Mouse (Mus musculus) brain, embryonic 14.5 days (tissue): ENCODE measurements around the gene Cln5.

Experiments used
- CTCF ChIP-seq: fragments of 200-500 bp; IDR thresholded peaks from 2 replicates; pipeline ENCODE4 v1.5.1; 2012; ENCODE audit warnings: inconsistent platforms, mild to moderate bottlenecking, moderate library complexity, borderline replicate concordance; ENCODE audit not compliant: insufficient read depth, insufficient read length; ENCODE audit errors: extremely low read depth
- POLR2A ChIP-seq: fragments of 200-500 bp; IDR thresholded peaks from 2 replicates; pipeline ENCODE4 v1.6.1; 2012; ENCODE audit warnings: mild to moderate bottlenecking, inconsistent platforms, borderline replicate concordance; ENCODE audit not compliant: poor library complexity, insufficient read depth, insufficient read length, severe bottlenecking; ENCODE audit errors: extremely low read depth

- TF ChIP-seq POLR2A = no peak
- no peak for TF ChIP-seq CTCF
Measured at GRCm38 (mm10) chr14:103087846-103088245, 17.8 kb downstream of the Cln5 start.
